Mouse (Mus musculus) hindlimb bud, embryonic 11.5 days (tissue): ENCODE measurements around the gene Srsf1.
"Not testable (repeated sequence)": the region's sequence is repeated elsewhere in the genome, so short reads cannot be mapped to it uniquely, and the experiment has no call there.

Experiments used
- DNase-seq: peaks from one replicate; pipeline ENCODE4 v3.0.0-alpha.2; 2012; ENCODE audit warnings: low read depth, low spot score; ENCODE audit errors: extremely low spot score

Srsf1 gene

DNA sequence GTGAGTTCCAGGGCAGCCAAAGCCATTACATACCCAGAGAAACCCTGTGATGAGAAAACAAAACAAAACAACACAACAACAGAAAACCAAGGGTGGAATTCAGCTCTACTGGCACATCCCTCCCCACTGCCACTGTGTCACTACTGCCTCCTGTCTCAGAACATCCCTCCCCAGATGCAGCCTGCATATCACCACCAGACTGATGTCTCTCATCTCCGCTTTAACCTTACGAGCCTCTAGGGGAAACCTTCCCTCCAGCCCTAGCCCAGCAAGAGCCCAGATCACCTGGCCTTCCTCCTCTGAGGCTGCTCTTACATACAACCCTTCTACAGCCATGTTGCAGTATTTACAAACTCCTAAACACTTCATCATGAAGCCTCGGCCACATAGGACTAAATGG is 9.8 kb upstream of the Srsf1 start:
- DNase-seq, result no peak

GRCm38 (mm10) chr11:88039066-88039465 is 8.1 kb upstream of the Srsf1 start:
- DNase-seq, result no peak

GRCm38 (mm10) chr11:88044314-88044713 is 2.9 kb upstream of the Srsf1 start:
- no peak for DNase-seq

DNA sequence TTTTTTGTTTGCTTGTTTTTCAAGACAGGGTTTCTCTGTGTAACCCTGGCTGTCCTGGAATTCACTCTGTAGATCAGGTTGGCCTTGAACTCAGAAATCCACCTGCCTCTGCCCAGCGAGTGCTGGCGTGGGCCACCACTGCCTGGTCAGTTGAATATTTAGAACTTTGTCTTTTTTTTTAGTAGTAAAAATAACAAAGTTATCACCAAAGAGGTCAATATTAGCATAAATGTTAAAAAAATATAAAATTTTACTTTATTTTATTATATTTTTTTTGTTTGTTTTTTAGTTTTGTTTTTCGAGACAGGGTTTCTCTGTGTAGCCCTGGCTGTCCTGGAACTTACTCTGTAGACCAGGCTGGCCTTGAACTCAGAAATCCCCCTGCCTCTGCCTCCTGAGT is 2.0 kb upstream of the Srsf1 start:
- not testable (repeated sequence) for DNase-seq

GRCm38 (mm10) chr11:88045878-88046277 is 1.3 kb upstream of the Srsf1 start:
- DNase-seq, result no peak

DNA sequence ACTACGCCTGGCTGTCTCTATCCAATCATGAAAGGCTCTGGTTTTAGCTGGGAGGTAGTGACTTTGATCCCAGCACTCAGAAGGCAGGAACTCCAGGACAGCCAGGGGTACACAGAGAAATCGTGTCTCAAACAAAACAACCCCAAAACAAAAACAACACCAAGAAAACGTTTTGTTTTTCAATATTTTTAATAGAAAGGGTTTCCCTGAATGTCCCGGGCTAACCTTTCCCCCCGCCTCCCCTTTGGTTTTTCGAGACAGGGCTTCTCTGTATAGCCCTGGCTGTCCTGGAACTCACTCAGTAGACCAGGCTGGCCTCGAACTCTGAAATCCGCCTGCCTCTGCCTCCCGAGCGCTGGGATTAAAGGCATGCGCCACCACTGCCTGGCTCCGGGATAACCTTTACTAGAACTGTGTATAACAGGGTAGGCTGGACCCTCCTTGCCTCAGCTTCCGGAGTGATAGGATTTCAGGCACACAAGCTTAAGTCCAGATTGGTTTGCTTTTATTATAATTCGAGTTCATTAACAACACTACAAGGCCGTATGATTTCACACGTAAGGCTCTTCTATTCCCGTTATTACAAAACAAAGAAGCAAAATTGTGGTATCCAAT is 743 bp upstream of the Srsf1 start:
- no peak for DNase-seq

GRCm38 (mm10) chr11:88047871-88048531 is 828 bp downstream of the Srsf1 start:
- DNase-seq, result no peak

DNA sequence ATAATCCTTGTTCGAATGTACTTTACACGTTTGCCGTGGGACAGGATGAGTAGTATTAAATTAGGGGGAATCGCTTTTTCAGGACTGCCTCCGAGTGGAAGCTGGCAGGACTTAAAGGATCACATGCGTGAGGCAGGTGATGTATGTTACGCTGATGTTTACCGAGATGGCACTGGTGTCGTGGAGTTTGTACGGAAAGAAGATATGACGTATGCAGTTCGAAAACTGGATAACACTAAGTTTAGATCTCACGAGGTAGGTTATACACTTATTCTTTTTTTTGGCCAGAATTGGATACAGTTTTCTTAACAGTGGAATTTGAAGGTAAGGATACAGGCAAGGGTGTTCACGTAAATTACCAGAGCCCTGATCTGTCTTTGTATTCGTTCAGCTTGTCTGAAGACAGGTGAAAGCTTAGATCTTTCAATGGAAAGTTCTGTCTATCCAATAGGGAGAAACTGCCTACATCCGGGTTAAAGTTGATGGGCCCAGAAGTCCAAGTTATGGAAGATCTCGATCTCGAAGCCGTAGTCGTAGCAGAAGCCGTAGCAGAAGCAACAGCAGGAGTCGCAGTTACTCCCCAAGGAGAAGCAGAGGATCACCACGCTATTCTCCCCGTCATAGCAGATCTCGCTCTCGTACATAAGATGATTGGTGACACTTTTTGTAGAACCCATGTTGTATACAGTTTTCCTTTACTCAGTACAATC is 1.9 kb downstream of the Srsf1 start:
- no peak for DNase-seq

DNA sequence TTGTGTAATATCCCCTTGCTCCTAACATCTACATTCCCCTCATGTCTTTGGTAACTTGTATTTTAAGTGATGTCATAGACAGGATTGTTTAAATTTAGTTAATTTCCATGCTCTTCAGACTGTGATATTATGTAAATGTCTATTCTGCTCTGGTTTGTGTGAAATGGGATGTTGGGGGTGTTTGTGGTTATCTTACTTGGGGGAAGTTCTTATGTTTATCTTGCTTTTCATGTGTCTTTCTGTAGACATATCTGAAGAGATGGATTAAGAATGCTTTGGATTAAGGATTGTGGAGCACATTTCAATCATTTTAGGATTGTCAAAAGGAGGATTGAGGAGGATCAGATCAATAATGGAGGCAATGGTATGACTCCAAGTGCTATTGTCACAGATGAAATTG is 2.6 kb downstream of the Srsf1 start:
- DNase-seq, result no peak

GRCm38 (mm10) chr11:88052638-88053037 is 5.5 kb downstream of the Srsf1 start:
- no peak for DNase-seq

DNA sequence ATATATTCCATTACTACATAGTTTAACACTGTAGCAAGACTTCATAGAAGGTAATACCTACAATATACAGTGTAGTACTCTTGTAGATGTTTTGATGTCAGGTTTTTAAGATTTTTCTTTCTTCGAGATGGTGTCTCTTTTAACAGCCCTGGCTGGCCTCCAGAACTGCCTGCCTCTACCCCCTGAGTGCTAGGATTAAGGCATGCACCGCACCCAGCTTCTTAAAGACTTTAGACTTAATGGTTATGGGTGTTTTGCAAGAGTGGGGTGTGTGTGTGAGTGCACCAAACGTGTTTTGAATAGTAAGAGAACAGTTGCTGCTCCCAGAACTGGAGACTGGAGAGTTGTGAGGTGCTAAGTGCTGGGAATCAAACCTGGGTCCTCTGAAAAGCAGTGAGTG is 6.6 kb downstream of the Srsf1 start:
- no peak for DNase-seq

- no peak for DNase-seq
Measured at GRCm38 (mm10) chr11:88054589-88054988, 7.4 kb downstream of the Srsf1 start.

DNA sequence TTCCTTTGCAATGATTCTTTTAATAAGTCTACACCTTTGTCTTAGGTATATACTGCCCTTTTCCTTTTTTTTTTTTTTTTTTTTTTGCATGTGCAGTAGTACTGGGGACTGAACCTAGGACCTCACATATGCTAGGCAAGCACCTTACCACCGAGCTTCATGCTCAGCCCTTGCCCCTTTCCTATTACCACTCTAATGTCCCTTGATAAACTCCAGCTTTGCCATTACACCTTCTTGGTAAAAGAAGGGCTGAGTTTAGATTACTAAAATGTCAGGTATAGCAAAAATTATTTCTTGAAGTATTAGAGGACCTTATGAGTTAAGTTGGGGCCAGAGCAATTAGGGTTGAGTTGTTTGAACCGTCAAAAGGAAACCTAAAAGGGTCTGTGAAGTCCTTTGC is 8.6 kb downstream of the Srsf1 start:
- no peak for DNase-seq

GRCm38 (mm10) chr11:88057788-88058187 is 10.6 kb downstream of the Srsf1 start:
- no peak for DNase-seq

- DNase-seq, result no peak
Measured at GRCm38 (mm10) chr11:88059141-88059540, 12.0 kb downstream of the Srsf1 start.

DNA sequence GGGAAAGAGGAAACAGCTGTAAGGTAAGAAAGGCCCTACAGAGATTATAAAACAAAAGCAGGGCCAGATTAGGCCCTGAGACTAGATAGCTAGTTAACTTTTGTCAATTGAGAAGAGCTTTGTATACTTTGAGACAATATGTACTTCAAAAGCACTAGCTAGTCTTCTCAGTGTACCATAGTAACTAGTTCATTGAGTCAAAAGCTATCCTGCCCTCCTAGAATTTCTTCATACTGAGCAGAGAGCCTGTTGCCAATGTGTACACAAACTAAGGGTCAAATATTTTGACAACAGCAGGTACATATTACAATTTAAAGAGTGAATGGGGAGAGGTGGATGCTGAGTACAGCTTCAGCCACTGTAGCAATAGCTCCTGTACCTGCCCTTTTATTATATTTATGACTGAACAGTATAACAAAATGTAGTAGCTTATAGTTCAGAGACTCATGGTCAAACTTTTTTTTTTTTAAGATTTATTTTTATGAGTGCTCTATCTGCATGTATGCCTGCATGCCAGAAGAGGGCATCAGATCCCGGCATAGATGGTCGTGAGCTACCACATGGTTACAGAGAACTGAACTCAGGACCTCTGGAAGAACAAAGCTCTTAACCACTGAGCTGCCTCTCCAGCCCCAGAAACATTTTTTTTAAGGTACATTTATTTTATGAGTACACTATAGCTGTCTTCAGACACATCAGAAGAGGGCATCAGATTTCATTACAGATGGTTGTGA is 14.9 kb downstream of the Srsf1 start:
- no peak for DNase-seq

DNA sequence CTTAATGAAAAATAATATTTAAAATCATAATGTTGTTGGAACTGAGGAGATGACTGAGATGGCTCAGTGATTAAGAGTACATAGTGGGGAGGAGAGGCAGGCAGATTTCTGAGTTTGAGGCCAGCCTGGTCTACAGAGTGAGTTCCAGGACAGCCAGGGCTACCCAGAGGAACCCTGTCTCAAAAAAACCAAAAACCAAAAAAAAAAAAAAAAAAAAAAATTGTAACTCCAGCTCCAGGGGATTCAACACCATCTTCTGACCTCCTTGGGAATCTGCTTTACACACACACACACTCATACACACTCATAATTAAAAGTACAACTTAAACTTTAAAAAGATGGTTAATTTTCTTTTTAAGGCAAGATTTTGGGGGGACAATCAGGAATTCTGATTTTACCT is 18.6 kb downstream of the Srsf1 start:
- no peak for DNase-seq

DNA sequence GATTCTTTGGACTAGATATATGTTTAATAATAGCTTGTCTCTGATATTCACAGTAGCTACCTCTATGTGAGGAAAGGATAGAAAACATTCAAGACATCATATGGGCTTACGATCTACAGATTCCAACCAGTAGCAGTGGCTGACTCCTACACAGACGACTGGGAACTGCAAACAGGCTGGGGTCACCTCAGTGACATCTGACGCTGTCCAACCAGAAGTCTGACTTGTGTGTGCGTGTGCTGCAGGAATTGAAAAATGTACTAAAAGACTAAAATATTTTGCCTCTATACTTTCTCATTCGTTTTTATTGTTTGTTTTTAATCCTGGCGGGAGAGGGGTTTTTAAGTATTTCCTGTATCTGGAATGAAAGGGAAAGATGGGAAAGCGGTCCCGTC is 20.0 kb downstream of the Srsf1 start:
- DNase-seq, result no peak

- no peak for DNase-seq
Measured at GRCm38 (mm10) chr11:88067586-88068410, 20.6 kb downstream of the Srsf1 start, which contains the start of gene Vezf1. Gene Vezf1 (plus strand): TSS chr11:88068279.

DNA sequence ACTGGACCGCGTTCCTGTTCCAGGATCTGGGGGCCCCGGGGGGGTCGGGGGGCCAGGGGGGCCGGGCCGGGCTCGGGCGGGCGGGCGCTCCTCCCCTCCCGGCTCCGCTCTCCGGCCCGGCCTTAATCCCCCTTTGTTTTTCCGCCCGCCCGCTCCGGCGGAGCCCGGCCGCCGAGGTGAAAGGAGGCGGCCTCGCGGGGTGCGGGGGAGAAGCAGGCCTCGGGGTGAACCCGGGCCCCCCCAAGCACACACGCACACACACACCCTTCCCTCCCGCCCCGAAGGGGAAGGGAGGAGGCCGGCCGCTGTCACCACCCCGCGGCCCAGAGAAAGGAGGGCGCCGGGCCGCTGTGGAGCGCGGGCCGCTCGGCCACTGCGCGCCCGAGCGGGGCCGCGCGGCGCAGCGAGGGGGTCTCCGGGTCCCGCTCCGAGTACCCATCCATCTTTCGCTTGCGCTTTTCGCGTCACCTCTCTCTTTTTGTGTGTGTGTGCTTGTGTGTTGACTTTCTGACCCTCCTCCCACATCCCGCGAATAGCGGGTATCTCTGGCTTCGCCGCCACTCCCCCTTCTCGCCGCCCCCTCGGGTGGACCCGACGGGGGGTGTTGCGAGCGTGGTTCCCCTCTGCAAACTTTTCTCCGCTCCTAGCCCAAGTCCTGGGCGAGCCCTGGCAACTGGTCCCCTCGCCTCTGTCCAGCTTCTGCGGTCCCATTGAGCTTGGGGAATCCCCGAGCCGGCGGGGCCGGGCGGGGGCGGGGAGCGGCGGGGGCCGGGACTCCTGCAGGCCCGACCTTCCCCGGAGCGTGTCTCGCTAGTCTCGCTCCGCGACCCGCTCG is 21.5 kb downstream of the Srsf1 start:
- no peak for DNase-seq
